Mouse (Mus musculus): Measurements from ENCODE around the gene Mrpl16. TPM values are rescaled to one million over a fixed set of nuclear protein-coding genes. Genes with fewer than 3 reads are reported as not detected.

Mrpl16 gene
- total and polyA plus RNA-seq, 2 experiments from 2014 or later = 49.9 to 99.1 TPM

DNA sequence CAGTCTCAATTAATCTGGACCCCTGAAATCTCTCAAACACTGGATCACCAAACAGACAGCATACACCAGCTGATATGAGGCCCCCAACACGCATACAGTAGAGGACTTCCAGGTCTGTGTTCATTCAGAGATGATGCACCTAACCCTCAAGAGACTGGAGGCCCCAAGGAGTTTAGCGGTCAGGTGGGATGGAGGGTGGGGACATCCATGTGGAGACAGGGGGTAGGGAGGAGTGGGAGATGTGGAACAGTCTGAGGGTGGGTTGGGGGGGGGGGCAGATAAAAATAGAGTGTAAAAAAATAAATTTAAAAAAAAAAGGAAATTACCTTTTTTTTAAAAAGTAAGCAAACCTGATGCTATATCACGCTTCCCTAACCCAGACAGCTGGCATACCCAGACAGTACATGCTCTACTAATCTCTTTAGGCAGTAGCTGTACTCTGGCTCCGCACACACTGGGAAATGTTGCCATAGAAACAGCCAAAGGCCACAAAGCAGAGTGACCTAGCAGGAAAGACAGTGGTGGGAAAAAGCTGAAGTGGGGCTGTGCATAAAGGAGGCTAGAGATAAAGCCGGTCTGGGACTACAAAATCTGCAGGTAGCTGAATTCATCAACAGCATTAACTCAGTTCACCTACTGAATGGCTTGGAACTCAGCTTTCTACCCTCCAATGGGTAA is 41.6 kb downstream of the Mrpl16 start:
- Histone ChIP-seq H3K4me1 (ENCODE audit: control insufficient read depth, insufficient read depth) (no peaks in the 10 kb centered on the region), H3K4me2 (ENCODE audit: low read depth, low read length) (no peak overlapping the region), H3K9ac (replicated peaks; ENCODE audit: low read depth, low read length) (no peak overlapping the region), H3K36me3 (replicated peaks; ENCODE audit: control insufficient read depth, insufficient read depth, low read length) (no peaks in the 10 kb centered on the region), H3K27ac (ENCODE audit: low read depth) (peak overlapping the region; percentile 65), H3K9me3 (replicated peaks; ENCODE audit: control insufficient read depth, low read length) (no peaks in the 10 kb centered on the region), H3K27me3 (ENCODE audit: control insufficient read depth, insufficient read depth, low read length) (no peaks in the 10 kb centered on the region), H3K4me3 (ENCODE audit: low read depth, low read length) (no peak overlapping the region)
- DNase-seq (ENCODE audit: low spot score) = peak; percentile 36
- TF ChIP-seq CTCF (IDR thresholded peaks at IDR 0.05; ENCODE audit: low read depth) = no peak
- TF ChIP-seq EP300 (IDR thresholded peaks at IDR 0.05; ENCODE audit: low read depth) = no peak
- 49% methylated on average over 5 of the region's 5 CpGs for WGBS
- ATAC-seq (ENCODE audit: insufficient read depth, low read depth) = no peak

DNA sequence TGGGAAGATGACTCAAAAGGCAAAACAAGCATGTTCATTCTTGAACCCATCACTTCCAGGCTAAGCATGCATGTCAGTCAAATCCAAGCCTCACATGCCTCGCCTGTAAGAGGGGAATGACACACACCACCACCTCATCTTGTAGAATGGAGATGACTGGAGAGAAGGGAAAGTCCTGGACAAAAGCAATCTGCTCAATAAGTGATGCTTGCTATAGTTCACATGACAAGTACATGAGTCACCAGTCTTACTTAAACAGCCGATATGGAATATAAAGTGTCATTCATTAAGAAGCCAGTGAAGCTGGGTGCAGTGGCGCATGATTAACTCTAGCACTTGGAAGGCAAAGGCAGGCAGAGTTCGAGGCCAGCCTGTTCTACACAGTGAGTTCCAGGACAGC is 42.9 kb downstream of the Mrpl16 start:
- DNase-seq (ENCODE audit: low spot score) (no peak), ATAC-seq (ENCODE audit: insufficient read depth, low read depth) (no peak)
- WGBS = 58% methylated on average over 4 of the region's 4 CpGs
- Histone ChIP-seq H3K9me3 (replicated peaks; ENCODE audit: control insufficient read depth, low read length) (no peaks in the 10 kb centered on the region), H3K36me3 (replicated peaks; ENCODE audit: control insufficient read depth, insufficient read depth, low read length) (no peaks in the 10 kb centered on the region), H3K4me1 (ENCODE audit: control insufficient read depth, insufficient read depth) (no peaks in the 10 kb centered on the region), H3K27ac (ENCODE audit: low read depth) (peak overlapping the region; percentile 81), H3K4me3 (ENCODE audit: low read depth, low read length) (no peak overlapping the region), H3K4me2 (ENCODE audit: low read depth, low read length) (no peak overlapping the region), H3K9ac (replicated peaks; ENCODE audit: low read depth, low read length) (no peak overlapping the region), H3K27me3 (ENCODE audit: control insufficient read depth, insufficient read depth, low read length) (no peaks in the 10 kb centered on the region)
- no peak for TF ChIP-seq CTCF (IDR thresholded peaks at IDR 0.05; ENCODE audit: low read depth)

DNA sequence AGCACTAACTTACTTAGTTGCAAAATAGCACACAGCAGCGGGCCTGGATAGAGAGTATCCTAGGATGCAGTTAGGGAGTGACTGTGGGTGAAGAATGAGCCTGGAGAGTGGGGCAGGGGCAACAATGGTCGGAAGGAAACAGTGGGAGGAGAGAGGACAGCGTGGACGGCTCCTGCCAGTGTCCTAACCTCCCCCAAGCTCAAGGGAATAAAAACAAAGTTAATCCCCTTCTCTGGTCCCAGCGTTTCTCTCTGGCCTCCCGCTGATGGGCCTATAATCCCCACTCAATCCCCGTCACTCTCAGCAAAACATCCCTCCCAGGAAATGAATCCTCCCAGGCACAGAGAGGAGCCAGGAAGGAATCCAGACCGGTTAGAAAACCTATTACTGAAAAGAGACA is 43.5 kb downstream of the Mrpl16 start:
- Histone ChIP-seq H3K9me3 (replicated peaks; ENCODE audit: control insufficient read depth, low read length) (no peaks in the 10 kb centered on the region), H3K9ac (replicated peaks; ENCODE audit: low read depth, low read length) (no peak overlapping the region), H3K36me3 (replicated peaks; ENCODE audit: control insufficient read depth, insufficient read depth, low read length) (no peaks in the 10 kb centered on the region), H3K4me2 (ENCODE audit: low read depth, low read length) (no peak overlapping the region), H3K4me1 (ENCODE audit: control insufficient read depth, insufficient read depth) (no peaks in the 10 kb centered on the region), H3K27ac (ENCODE audit: low read depth) (peak overlapping the region; percentile 81), H3K4me3 (ENCODE audit: low read depth, low read length) (no peak overlapping the region), H3K27me3 (ENCODE audit: control insufficient read depth, insufficient read depth, low read length) (no peaks in the 10 kb centered on the region)
- ATAC-seq (ENCODE audit: insufficient read depth, low read depth) (peak; percentile 74), DNase-seq (ENCODE audit: low spot score) (peak; percentile 36)
- TF ChIP-seq CTCF (IDR thresholded peaks at IDR 0.05; ENCODE audit: low read depth) (no peak), EP300 (IDR thresholded peaks at IDR 0.05; ENCODE audit: low read depth) (peak; percentile 49; the same call in 1 of the 2 replicates)
- WGBS = 21% methylated on average over 8 of the region's 8 CpGs

DNA sequence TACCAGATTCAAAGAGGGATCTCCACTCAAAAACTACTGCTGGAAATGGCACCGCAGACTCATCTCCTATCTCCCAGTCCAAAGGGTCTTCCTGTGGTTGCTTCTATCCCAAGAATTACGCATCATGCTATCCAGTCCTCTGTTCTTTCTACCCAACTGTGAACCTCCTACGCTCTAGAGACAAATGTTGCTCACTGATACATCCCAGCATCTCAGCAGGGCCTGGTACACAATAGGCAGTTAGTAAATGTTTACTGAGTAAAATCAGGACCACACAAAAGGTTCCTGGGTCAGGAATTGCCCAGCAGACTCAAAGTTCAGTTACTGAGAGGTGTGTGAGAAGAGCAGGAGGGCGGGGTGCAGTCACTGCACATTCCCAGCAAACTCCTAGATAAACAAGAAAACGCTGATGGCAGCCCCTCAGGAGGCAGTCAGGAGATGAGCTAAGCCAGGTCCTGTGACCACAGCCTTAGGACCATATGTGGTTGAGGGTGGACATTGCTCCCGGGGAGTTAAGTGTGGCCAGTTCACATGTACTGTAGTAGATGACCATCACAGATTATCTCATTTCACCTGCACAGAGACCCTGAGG is 44.6 kb downstream of the Mrpl16 start:
- Histone ChIP-seq H3K36me3 (replicated peaks; ENCODE audit: control insufficient read depth, insufficient read depth, low read length) (no peaks in the 10 kb centered on the region), H3K27ac (ENCODE audit: low read depth) (peak overlapping the region; percentile 81; the same call in 1 of the 2 replicates), H3K4me3 (ENCODE audit: low read depth, low read length) (no peak overlapping the region), H3K9me3 (replicated peaks; ENCODE audit: control insufficient read depth, low read length) (no peaks in the 10 kb centered on the region), H3K4me2 (ENCODE audit: low read depth, low read length) (no peak overlapping the region), H3K9ac (replicated peaks; ENCODE audit: low read depth, low read length) (no peak overlapping the region), H3K4me1 (ENCODE audit: control insufficient read depth, insufficient read depth) (peaks cover 6% of the 10 kb centered on the region; the same call in 1 of the 2 replicates), H3K27me3 (ENCODE audit: control insufficient read depth, insufficient read depth, low read length) (no peaks in the 10 kb centered on the region)
- TF ChIP-seq CTCF (IDR thresholded peaks at IDR 0.05; ENCODE audit: low read depth) = no peak
- no peak for ATAC-seq (ENCODE audit: insufficient read depth, low read depth)
- WGBS = 77% methylated on average over 6 of the region's 6 CpGs
- DNase-seq (ENCODE audit: low spot score) = no peak

GRCm38 (mm10) chr19:11816706-11817105 is 46.5 kb downstream of the Mrpl16 start:
- Histone ChIP-seq H3K36me3 (replicated peaks; ENCODE audit: control insufficient read depth, insufficient read depth, low read length) (no peaks in the 10 kb centered on the region), H3K4me3 (ENCODE audit: low read depth, low read length) (no peak overlapping the region), H3K9ac (replicated peaks; ENCODE audit: low read depth, low read length) (no peak overlapping the region), H3K27ac (ENCODE audit: low read depth) (no peak overlapping the region), H3K9me3 (replicated peaks; ENCODE audit: control insufficient read depth, low read length) (no peaks in the 10 kb centered on the region), H3K27me3 (ENCODE audit: control insufficient read depth, insufficient read depth, low read length) (no peaks in the 10 kb centered on the region), H3K4me1 (ENCODE audit: control insufficient read depth, insufficient read depth) (peaks cover 6% of the 10 kb centered on the region; the same call in 1 of the 2 replicates), H3K4me2 (ENCODE audit: low read depth, low read length) (no peak overlapping the region)
- no peak for ATAC-seq (ENCODE audit: insufficient read depth, low read depth)
- TF ChIP-seq EP300 (IDR thresholded peaks at IDR 0.05; ENCODE audit: low read depth) = no peak
- 30% methylated on average over 6 of the region's 6 CpGs for WGBS
- no peak for DNase-seq (ENCODE audit: low spot score)

Data from heart, postnatal 0 days (tissue).